Mouse (Mus musculus): ENCODE data around the gene Gsg1l.

DNA sequence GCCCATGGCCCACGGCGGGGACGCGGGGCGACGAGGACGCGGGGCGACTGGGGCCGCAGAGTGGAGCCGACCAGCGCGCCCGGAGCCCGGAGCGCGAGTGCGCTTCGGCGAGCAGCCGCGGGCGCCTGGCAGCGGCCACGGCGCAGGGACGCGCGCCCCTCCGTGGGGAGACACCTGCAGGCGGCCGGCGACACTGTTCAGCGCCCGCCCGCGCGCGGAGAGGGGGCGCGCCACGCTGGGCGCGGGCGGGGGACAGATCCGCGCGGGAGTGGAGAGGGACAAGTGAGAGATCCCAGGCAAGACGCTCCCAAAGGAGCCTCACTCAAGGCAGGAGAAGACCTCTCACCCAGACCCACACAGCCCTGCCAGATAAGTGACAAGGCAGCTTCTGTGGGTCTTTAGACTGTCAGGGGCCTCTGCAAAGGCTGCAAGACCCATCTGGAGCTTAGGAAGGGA is at the start of gene Gsg1l:
- no peak for TF ChIP-seq CTCF (IDR thresholded peaks at IDR 0.05; ENCODE audit: low read depth, low read length)
- TF ChIP-seq POLR2A (IDR thresholded peaks at IDR 0.05; ENCODE audit: borderline replicate concordance, low read depth, low read length) = no peak

Measured in bone marrow macrophage, adult 2 months (primary cell).